Mouse (Mus musculus) liver, embryonic 13.5 days (tissue): Measurements from ENCODE around the gene Kif6. TPM values are rescaled to one million over a fixed set of nuclear protein-coding genes. Genes with fewer than 3 reads are reported as not detected.

Source experiments
- ATAC-seq: fragments of 200-750 bp; cut with Nextera tagmentation; 2 replicates; pipeline ENCODE4 v1.8.0; 2017; ENCODE audit warnings: low read depth, mild to moderate bottlenecking, moderate number of reproducible peaks, moderate library complexity
- DNase-seq: peaks from one replicate; pipeline ENCODE4 v3.0.0; 2022
- H3K27ac ChIP-seq: fragments of 300-500 bp; sonication (generic); 2 replicates; pipeline ENCODE4 v1.5.1; 2015; ENCODE audit warnings: moderate library complexity, mild to moderate bottlenecking, inconsistent platforms
- H3K27me3 ChIP-seq: fragments of 300-500 bp; sonication (generic); 2 replicates; pipeline ENCODE4 v1.6.1; 2015; ENCODE audit warnings: mild to moderate bottlenecking, inconsistent platforms
- H3K36me3 ChIP-seq: fragments of 300-500 bp; sonication (generic); 2 replicates; pipeline ENCODE4 v1.6.1; 2015; ENCODE audit warnings: mild to moderate bottlenecking, inconsistent platforms
- H3K4me1 ChIP-seq: fragments of 300-500 bp; sonication (generic); replicated peaks from 2 replicates; pipeline ENCODE4 v1.6.1; 2015; ENCODE audit warnings: inconsistent platforms
- H3K4me2 ChIP-seq: fragments of 300-500 bp; sonication (generic); 2 replicates; pipeline ENCODE4 v1.6.1; 2015; ENCODE audit warnings: inconsistent platforms, mild to moderate bottlenecking, moderate library complexity
- H3K4me3 ChIP-seq: fragments of 300-500 bp; sonication (generic); replicated peaks from 2 replicates; pipeline ENCODE4 v1.5.1; 2015; ENCODE audit warnings: mild to moderate bottlenecking, inconsistent platforms
- H3K9ac ChIP-seq: fragments of 300-500 bp; sonication (generic); 2 replicates; pipeline ENCODE4 v1.6.1; 2015; ENCODE audit warnings: mild to moderate bottlenecking, inconsistent platforms
- H3K9me3 ChIP-seq: fragments of 300-500 bp; sonication (generic); replicated peaks from 2 replicates; pipeline ENCODE4 v1.6.1; 2016; ENCODE audit warnings: inconsistent platforms
- WGBS: fragments of 180-500 bp; shearing (Covaris S2); methylation state at CpG from one replicate; pipeline ENCODE4 v1.1.7; 2015; ENCODE audit not compliant: insufficient replicate concordance; 5-methylcytosine and 5-hydroxymethylcytosine counted together
- polyA plus RNA-seq: library from polyadenylated mRNA; unstranded; fragments of >200 nt; fragmentation: Nextera tagmentation; extraction: Ambion mirVana; gene quantifications from 2 replicates; pipeline ENCODE4 v1.2.1, GENCODE M21; 2015

Kif6 gene
- polyA plus RNA-seq, 1 experiment from 2014 or later: 0.10 TPM

DNA sequence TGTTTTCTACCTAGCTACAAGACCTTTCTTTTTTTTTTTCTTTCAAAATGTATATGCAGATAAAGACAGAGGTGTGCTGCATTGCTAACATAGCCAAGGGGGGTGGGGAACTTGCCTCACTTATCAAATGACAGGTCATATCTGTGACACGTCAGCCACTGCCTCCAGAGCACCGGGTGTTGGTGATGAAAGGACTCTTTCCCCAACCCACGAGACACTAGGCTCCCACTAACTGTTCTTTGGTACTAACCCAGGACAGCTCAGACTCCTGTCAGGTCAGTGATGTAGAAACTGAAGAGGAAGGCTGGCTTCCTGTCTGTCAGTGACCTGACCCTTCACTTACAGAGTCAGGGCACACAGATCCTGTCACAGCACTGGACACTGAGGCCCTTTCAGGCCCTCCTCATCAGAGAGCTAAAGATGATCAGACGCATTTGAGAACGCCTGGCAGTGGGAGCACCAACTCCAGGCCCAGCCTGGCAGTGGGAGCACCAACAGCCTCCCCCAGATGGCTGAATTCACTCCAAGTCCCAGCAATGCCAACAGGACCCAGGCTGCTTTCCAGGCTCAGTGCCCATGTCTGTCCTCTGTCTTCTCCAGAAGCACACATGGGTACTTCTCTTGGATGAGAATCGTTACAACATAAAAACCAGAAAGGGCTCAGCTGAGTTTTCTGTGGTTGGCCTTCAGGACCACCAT, 209.4 kb downstream of the Kif6 start:
- no peak overlapping the region for H3K4me2 ChIP-seq
- no peak for DNase-seq
- H3K36me3 ChIP-seq: no peaks in the 10 kb centered on the region
- no peak overlapping the region for H3K9ac ChIP-seq
- H3K27ac ChIP-seq: no peak overlapping the region
- H3K4me1 ChIP-seq: no peaks in the 10 kb centered on the region
- no peaks in the 10 kb centered on the region for H3K9me3 ChIP-seq
- 37% methylated on average over 6 of the region's 6 CpGs for WGBS
- H3K27me3 ChIP-seq: no peaks in the 10 kb centered on the region
- ATAC-seq: no peak
- no peak overlapping the region for H3K4me3 ChIP-seq

- Histone ChIP-seq H3K4me3 (no peak overlapping the region), H3K27me3 (no peaks in the 10 kb centered on the region), H3K27ac (no peak overlapping the region), H3K4me1 (no peaks in the 10 kb centered on the region), H3K36me3 (no peaks in the 10 kb centered on the region), H3K4me2 (no peak overlapping the region), H3K9me3 (no peaks in the 10 kb centered on the region), H3K9ac (no peak overlapping the region)
- WGBS: 62% methylated on average over 7 of the region's 7 CpGs
- ATAC-seq: no peak
- DNase-seq: no peak
Measured at GRCm38 (mm10) chr17:49824841-49825450, 210.0 kb downstream of the Kif6 start.

DNA sequence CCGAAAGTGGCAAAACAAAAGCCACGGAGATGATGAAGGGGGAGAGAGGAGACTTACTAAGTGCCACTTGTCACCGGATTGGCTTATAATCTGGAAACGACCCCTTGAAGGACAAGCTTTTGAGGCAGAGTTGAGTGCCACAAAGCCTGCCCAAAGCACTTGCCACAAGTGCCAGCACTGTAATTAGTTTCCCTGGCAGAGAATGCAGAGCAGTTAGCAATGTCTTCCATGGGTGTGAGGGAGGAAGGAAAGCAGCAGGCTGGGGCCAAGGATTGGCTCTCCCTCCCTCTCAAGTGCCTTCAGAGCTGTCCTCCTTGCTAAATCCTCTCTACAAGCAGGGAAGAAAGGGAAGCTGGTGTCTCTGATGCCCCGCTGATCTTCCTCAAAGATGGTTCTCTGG, 210.9 kb downstream of the Kif6 start:
- H3K9ac ChIP-seq: no peak overlapping the region
- H3K27ac ChIP-seq: no peak overlapping the region
- WGBS: 51% methylated on average over 5 of the region's 5 CpGs
- no peaks in the 10 kb centered on the region for H3K4me1 ChIP-seq
- no peak for DNase-seq
- H3K9me3 ChIP-seq: no peaks in the 10 kb centered on the region
- no peak for ATAC-seq
- no peak overlapping the region for H3K4me2 ChIP-seq
- no peak overlapping the region for H3K4me3 ChIP-seq
- no peaks in the 10 kb centered on the region for H3K27me3 ChIP-seq
- H3K36me3 ChIP-seq: no peaks in the 10 kb centered on the region

- WGBS: 47% methylated on average over 3 of the region's 3 CpGs
- Histone ChIP-seq H3K9ac (no peak overlapping the region), H3K4me1 (no peaks in the 10 kb centered on the region), H3K36me3 (no peaks in the 10 kb centered on the region), H3K27me3 (no peaks in the 10 kb centered on the region), H3K4me3 (no peak overlapping the region), H3K4me2 (no peak overlapping the region), H3K27ac (no peak overlapping the region), H3K9me3 (no peaks in the 10 kb centered on the region)
- no peak for DNase-seq
- no peak for ATAC-seq
Measured at GRCm38 (mm10) chr17:49831745-49832144, 216.8 kb downstream of the Kif6 start.

DNA sequence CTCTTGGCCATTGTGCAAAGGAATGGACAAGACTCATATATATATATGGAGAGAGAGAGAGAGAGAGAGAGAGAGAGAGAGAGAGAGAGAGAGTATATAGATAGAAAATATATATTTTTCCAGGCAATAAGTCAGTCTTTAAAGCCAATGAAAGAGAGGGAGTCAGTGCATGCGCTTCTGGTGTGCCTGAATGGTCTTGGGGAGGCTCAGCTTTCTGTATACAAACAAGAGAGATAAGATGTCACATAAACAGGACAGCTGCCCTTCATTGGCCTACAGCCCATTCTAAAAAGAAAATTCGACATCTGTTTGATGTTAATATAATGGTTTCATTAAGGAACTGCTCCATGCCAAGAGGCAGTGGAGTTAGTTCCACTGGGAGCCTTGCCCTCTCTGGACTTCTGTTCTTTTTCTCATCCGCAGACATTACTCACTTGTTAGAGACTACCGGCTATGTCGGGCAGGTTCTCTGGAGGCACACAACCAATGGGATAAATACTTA, 219.2 kb downstream of the Kif6 start:
- Histone ChIP-seq H3K4me2 (no peak overlapping the region), H3K27ac (no peak overlapping the region), H3K4me1 (no peaks in the 10 kb centered on the region), H3K36me3 (no peaks in the 10 kb centered on the region), H3K9ac (no peak overlapping the region), H3K4me3 (no peak overlapping the region), H3K27me3 (no peaks in the 10 kb centered on the region), H3K9me3 (no peaks in the 10 kb centered on the region)
- 69% methylated on average over 5 of the region's 5 CpGs for WGBS
- DNase-seq (no peak), ATAC-seq (no peak)

DNA sequence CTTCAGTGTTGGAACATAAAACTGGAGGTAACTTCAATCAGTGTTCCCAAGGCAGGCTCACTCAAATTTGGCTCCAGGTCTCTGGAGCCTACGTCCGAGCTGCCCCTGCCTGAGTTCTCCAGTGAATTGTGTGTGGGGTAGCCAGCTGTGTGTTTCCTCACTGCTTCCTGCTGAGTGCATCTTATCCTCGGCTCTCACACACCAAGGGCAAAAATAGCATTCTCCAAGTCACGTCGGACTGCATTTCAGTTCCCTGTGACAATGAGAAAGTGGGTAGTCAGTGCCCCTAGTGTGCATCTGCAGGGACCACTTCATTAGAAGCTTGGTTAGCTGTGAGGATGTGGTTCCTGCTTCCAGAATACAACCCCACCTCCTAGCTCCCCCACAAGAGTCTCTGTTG, 222.5 kb downstream of the Kif6 start:
- Histone ChIP-seq H3K27ac (no peak overlapping the region), H3K4me3 (no peak overlapping the region), H3K9ac (no peak overlapping the region), H3K36me3 (no peaks in the 10 kb centered on the region), H3K4me2 (no peak overlapping the region), H3K27me3 (no peaks in the 10 kb centered on the region), H3K9me3 (no peaks in the 10 kb centered on the region), H3K4me1 (no peaks in the 10 kb centered on the region)
- no peak for DNase-seq
- ATAC-seq: no peak
- 36% methylated on average over 5 of the region's 5 CpGs for WGBS

- ATAC-seq (no peak), DNase-seq (no peak)
- Histone ChIP-seq H3K9me3 (no peaks in the 10 kb centered on the region), H3K9ac (no peak overlapping the region), H3K36me3 (no peaks in the 10 kb centered on the region), H3K4me3 (no peak overlapping the region), H3K4me1 (no peaks in the 10 kb centered on the region), H3K27ac (no peak overlapping the region), H3K4me2 (no peak overlapping the region), H3K27me3 (no peaks in the 10 kb centered on the region)
- WGBS: 68% methylated on average over 3 of the region's 3 CpGs
Measured at GRCm38 (mm10) chr17:49839243-49839642, 224.3 kb downstream of the Kif6 start.

- H3K27me3 ChIP-seq: no peaks in the 10 kb centered on the region
- no peaks in the 10 kb centered on the region for H3K4me1 ChIP-seq
- H3K4me3 ChIP-seq: no peak overlapping the region
- H3K27ac ChIP-seq: no peak overlapping the region
- no peaks in the 10 kb centered on the region for H3K36me3 ChIP-seq
- DNase-seq (no peak), ATAC-seq (no peak)
- no peaks in the 10 kb centered on the region for H3K9me3 ChIP-seq
- no peak overlapping the region for H3K9ac ChIP-seq
- H3K4me2 ChIP-seq: no peak overlapping the region
- 25% methylated on average over 3 of the region's 3 CpGs for WGBS
Measured at GRCm38 (mm10) chr17:49851210-49851609, 236.3 kb downstream of the Kif6 start.

- H3K9me3 ChIP-seq: no peaks in the 10 kb centered on the region
- H3K9ac ChIP-seq: no peak overlapping the region
- no peak overlapping the region for H3K27ac ChIP-seq
- DNase-seq: no peak
- 55% methylated on average over 3 of the region's 3 CpGs for WGBS
- no peaks in the 10 kb centered on the region for H3K4me1 ChIP-seq
- ATAC-seq: no peak
- no peak overlapping the region for H3K4me3 ChIP-seq
- H3K36me3 ChIP-seq: no peaks in the 10 kb centered on the region
- no peaks in the 10 kb centered on the region for H3K27me3 ChIP-seq
- H3K4me2 ChIP-seq: no peak overlapping the region
Measured at GRCm38 (mm10) chr17:49852183-49852582, 237.2 kb downstream of the Kif6 start.

DNA sequence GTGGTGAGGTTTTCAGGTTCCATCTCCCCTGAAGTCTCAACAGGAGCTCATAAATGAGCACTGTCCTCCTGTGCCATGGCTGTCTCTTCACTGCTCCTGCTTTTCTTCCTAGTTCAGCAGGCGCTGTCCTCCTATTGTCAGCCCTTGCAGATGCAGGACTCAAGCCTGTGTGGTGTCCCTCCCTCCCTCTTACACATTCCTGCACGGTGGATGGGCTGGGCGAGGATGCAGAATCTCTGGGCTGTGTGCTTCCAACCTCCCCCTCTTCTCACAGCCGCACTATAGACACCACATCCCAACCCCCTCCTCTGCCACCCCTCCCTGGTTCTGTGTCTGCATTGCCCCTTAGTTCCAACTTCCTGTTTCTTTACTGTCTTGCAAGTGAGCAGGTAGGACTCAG, 240.8 kb downstream of the Kif6 start:
- H3K36me3 ChIP-seq: no peaks in the 10 kb centered on the region
- WGBS: 36% methylated on average over 4 of the region's 4 CpGs
- H3K27me3 ChIP-seq: no peaks in the 10 kb centered on the region
- no peak overlapping the region for H3K4me3 ChIP-seq
- DNase-seq (no peak), ATAC-seq (no peak)
- no peak overlapping the region for H3K27ac ChIP-seq
- H3K9ac ChIP-seq: no peak overlapping the region
- H3K9me3 ChIP-seq: no peaks in the 10 kb centered on the region
- H3K4me2 ChIP-seq: no peak overlapping the region
- no peaks in the 10 kb centered on the region for H3K4me1 ChIP-seq

DNA sequence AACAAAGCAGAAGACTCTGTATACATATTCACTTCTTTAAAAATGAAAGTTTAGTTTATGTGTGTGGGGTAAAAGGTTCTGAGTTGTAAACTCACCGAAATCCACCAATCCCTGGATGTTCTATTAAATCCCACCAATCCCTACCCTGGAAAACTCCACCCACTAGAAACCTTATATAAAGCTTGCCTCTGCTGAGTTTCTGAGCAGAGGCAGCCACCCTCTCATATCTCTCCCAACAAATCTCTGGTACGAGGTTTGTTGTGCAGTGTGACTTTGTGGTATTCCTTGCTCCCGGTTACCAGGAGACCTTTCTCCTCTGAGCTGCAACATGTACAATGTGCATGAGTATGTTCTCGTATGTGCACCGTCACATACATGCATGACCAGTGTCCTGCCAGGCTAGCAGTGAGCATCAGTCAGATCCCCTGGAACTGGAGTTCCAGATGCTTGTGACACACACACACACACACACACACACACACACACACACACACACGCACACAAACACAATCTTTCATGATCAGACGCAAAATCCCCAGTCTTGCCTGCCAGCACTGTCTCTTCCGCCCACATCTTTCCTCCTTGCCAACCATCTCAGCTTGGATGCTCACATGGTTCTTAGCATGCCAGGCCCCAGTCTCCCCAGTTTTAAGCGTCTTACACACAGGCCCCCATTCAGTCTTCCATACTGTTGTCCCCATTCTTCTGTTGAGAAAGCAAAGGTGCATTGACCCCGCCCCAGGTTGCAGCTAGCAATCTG, 245.3 kb downstream of the Kif6 start:
- H3K9ac ChIP-seq: no peak overlapping the region
- no peaks in the 10 kb centered on the region for H3K4me1 ChIP-seq
- H3K27me3 ChIP-seq: no peaks in the 10 kb centered on the region
- H3K9me3 ChIP-seq: no peaks in the 10 kb centered on the region
- ATAC-seq (no peak), DNase-seq (no peak)
- no peak overlapping the region for H3K27ac ChIP-seq
- H3K36me3 ChIP-seq: no peaks in the 10 kb centered on the region
- 62% methylated on average over 10 of the region's 10 CpGs for WGBS
- H3K4me2 ChIP-seq: no peak overlapping the region
- no peak overlapping the region for H3K4me3 ChIP-seq
